Mouse (Mus musculus) C2C12 (cell line): ENCODE measurements around the gene Slc25a35. TPM values are rescaled to one million over a fixed set of nuclear protein-coding genes. Genes with fewer than 3 reads are reported as not detected.
A peak's percentile ranks its signal among the peaks of the same experiment; 100 is the strongest.
"Not testable (repeated sequence)": the region's sequence is repeated elsewhere in the genome, so short reads cannot be mapped to it uniquely, and the experiment has no call there.

Experiments
- H3K27me3 ChIP-seq: one replicate; pipeline ENCODE4 v1.6.1; 2011; ENCODE audit not compliant: control insufficient read depth, insufficient read depth, insufficient read length
- H3K36me3 ChIP-seq: one replicate; pipeline ENCODE4 v1.6.1; 2011; ENCODE audit not compliant: control insufficient read depth, insufficient read depth
- H3K4me3 ChIP-seq: one replicate; pipeline ENCODE4 v1.5.1; 2011; ENCODE audit warnings: mild to moderate bottlenecking, control low read depth; ENCODE audit not compliant: poor library complexity, insufficient read depth, severe bottlenecking
- H3K79me2 ChIP-seq: one replicate; pipeline ENCODE4 v1.6.1; 2011; ENCODE audit not compliant: control insufficient read depth, insufficient read depth
- H3K79me3 ChIP-seq: one replicate; pipeline ENCODE4 v1.6.1; 2011; ENCODE audit warnings: low read depth, control low read depth
- H3ac ChIP-seq: one replicate; pipeline ENCODE3; 2011; ENCODE audit warnings: low read depth; ENCODE audit not compliant: control insufficient read depth, insufficient read length
- CEBPB ChIP-seq: IDR thresholded peaks from one replicate; pipeline ENCODE4 v1.6.1; 2011; ENCODE audit warnings: low read depth, mild to moderate bottlenecking, control low read depth, moderate library complexity
- CTCF ChIP-seq: IDR thresholded peaks from one replicate; pipeline ENCODE4 v1.5.1; 2011; ENCODE audit not compliant: control insufficient read depth, insufficient read depth, insufficient read length
- FOSL1 ChIP-seq: IDR thresholded peaks from one replicate; pipeline ENCODE4 v1.8.0; 2011; ENCODE audit warnings: mild to moderate bottlenecking, low read length; ENCODE audit not compliant: poor library complexity, insufficient read depth, severe bottlenecking
- MAX ChIP-seq: IDR thresholded peaks from one replicate; pipeline ENCODE4 v1.6.1; 2011; ENCODE audit warnings: mild to moderate bottlenecking, control low read depth
- MYOD1 ChIP-seq: IDR thresholded peaks from one replicate; pipeline ENCODE4 v1.6.1; 2011; ENCODE audit warnings: low read depth; ENCODE audit not compliant: control insufficient read depth, insufficient read length
- MYOG ChIP-seq: IDR thresholded peaks from one replicate; pipeline ENCODE4 v1.6.1; 2011; ENCODE audit not compliant: control insufficient read depth, insufficient read length; ENCODE audit errors: extremely low read depth
- USF1 ChIP-seq: IDR thresholded peaks from one replicate; pipeline ENCODE4 v1.6.1; 2011; ENCODE audit warnings: low read depth, mild to moderate bottlenecking, control low read depth, moderate library complexity
- polyA plus RNA-seq: library from polyadenylated mRNA; unstranded; fragments of >200 nt; fragmentation: generic; extraction: Trizol; gene quantifications from one replicate; pipeline ENCODE4 v1.2.1, GENCODE M21; 2012; ENCODE audit warnings: missing spikeins

Gene Slc25a35
- polyA plus RNA-seq, 1 experiment: 0.88 TPM

DNA sequence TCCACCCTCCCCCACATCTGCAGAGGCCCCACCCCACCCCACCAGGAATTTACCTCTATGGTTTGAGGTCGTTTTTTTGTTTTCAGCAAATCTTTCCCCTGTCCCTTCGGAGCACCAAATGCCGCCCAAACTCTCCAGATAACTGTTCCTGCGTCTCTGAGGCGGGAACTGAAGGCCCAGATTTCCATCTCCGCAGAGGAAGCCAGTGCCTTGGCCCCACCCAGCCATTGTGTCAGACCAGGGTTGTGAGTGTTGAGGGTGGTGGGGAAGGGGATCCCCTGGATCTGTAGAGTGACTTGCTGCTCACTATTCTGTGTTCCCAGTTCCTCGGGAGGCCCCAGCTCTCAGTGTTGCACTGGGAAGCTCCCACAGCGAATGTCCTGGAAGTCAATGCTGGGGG lies 10.6 kb upstream of the Slc25a35 start, which contains the start of gene Arhgef15:
TSS of gene Arhgef15 (minus strand) at position 173 of the 400 bp plus-strand sequence.
- Histone ChIP-seq H3ac (no peak within 1 kb of the TSS), H3K79me3 (no peaks in the 10 kb centered on the region), H3K36me3 (no peaks in the 10 kb centered on the region), H3K4me3 (no peak within 1 kb of the TSS), H3K79me2 (no peaks in the 10 kb centered on the region), H3K27me3 (no peaks in the 10 kb centered on the region)
- no peak for TF ChIP-seq CEBPB
- no peak for TF ChIP-seq CTCF
- no peak for TF ChIP-seq USF1
- TF ChIP-seq MAX: no peak
- no peak for TF ChIP-seq MYOG
- TF ChIP-seq MYOD1: no peak
- no peak for TF ChIP-seq FOSL1

DNA sequence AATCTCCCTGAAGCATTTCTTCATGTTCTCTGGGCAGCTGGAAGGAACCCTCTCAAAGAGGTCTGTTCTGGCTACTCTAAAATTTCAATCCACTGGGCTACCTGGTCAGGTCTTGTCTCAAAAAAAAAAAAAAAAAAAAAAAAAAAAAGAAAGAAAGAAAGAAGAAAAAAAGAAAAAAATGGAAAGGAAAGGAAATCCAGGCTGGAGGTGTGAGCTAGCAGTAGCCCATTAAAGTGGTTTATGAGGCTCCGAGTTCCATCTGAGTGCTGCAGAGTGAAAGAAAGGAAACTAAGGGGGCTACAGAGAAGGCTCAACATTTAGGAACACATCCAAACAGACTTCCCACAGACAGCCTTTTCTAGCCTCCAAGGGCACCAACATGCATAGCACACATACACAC lies 10.0 kb upstream of the Slc25a35 start:
- H3ac ChIP-seq: no peak overlapping the region
- no peaks in the 10 kb centered on the region for H3K36me3 ChIP-seq
- TF ChIP-seq MAX (no peak), FOSL1 (no peak), CEBPB (no peak), MYOG (no peak), MYOD1 (no peak), CTCF (no peak), USF1 (no peak)
- no peaks in the 10 kb centered on the region for H3K79me3 ChIP-seq
- H3K79me2 ChIP-seq: no peaks in the 10 kb centered on the region
- H3K27me3 ChIP-seq: no peaks in the 10 kb centered on the region
- no peak overlapping the region for H3K4me3 ChIP-seq

DNA sequence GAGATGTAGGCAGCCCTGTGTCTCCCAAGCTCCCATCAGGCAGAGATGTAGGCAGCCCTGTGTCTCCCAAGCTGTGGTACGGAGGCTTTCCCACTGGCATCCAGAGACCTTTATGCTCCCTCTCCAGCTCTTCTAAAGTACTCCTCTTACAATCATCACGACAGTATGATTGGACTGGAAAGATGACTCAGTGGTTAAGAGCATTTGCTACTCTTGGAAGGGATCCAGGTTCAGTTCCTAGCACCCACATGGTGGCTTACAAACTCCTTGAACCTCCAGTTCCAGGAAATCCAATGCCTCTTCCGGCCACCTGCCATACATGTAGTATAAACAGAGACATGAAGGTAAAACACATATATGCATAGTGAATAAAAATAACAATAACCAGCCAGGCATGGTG lies 6.3 kb upstream of the Slc25a35 start:
- no peak for TF ChIP-seq USF1
- peak; percentile 58 for TF ChIP-seq MAX
- H3K27me3 ChIP-seq: no peaks in the 10 kb centered on the region

DNA sequence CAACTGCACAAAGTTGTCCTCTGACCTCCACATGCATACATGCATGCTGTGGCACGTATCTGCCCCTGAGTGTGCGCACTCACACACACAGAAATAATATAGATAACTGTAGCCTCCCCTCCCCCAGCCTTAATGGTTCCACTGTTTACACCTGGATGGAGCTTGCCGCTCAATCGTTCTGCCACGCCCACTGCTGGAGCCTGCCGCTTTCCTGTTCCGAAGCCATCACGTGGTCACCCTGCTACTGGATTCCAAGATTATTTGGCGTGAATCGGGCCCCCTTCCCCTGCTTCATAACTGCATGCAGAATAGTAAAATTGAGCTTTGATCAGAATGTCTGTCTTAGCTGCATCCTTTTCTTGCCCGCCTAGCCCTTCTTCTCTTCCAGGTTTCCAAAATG lies 5.8 kb upstream of the Slc25a35 start:
- not testable (repeated sequence) for H3K36me3 ChIP-seq, H3K27me3 ChIP-seq, H3K79me2 ChIP-seq

More for the DNA sequence above, 6.3 kb upstream of the Slc25a35 start:
- no peaks in the 10 kb centered on the region for H3K79me2 ChIP-seq
- no peak overlapping the region for H3ac ChIP-seq
- no peaks in the 10 kb centered on the region for H3K36me3 ChIP-seq
- H3K79me3 ChIP-seq: no peaks in the 10 kb centered on the region
- H3K4me3 ChIP-seq: no peak overlapping the region

DNA sequence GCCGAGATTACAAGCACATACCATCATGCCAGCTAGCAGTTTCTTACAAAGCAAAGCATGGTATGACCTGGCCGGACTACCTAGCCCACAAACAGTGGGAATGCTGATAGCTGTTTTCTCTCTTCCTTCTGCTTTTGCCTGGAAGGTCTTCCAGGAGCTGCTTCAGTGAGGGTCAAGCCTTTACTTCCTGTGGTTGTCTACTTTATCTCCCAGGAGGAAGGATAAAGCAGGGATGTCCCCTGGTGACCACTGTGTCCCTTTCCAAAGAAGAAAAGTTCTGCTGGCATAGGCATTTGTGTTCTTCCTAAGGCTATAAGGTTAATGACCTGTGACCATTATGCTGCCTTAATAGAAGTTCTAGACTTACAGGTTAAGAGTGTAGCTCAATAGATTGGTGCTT lies 4.5 kb upstream of the Slc25a35 start:
- TF ChIP-seq MYOD1: no peak
- Histone ChIP-seq H3K36me3 (no peaks in the 10 kb centered on the region), H3K27me3 (no peaks in the 10 kb centered on the region), H3K79me2 (no peaks in the 10 kb centered on the region), H3ac (no peak overlapping the region), H3K4me3 (no peak overlapping the region), H3K79me3 (no peaks in the 10 kb centered on the region)

More for the DNA sequence above, 5.8 kb upstream of the Slc25a35 start:
- H3K4me3 ChIP-seq, H3ac ChIP-seq, H3K79me3 ChIP-seq: not testable (repeated sequence)

DNA sequence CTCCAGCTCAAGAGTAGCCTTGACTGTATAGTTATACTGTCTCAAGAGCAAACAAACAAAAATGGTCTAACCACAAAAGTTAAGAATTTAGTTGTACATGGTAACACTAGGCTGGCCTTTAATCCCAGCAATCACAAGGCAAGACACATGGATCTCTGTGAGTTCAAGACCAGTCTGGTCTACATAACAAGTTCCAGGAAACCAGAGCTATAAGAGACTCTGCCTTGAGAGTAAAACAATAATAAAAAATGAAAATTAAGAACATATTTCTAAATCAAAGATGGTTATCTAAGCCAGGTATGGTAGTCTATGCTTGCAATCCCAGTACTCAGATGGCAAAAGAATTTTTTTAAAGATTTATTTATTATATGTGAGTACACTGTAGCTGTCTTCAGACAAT lies 2.9 kb upstream of the Slc25a35 start:
- Histone ChIP-seq H3K36me3 (no peaks in the 10 kb centered on the region), H3K79me3 (no peaks in the 10 kb centered on the region), H3K4me3 (no peak overlapping the region), H3K79me2 (no peaks in the 10 kb centered on the region), H3ac (no peak overlapping the region), H3K27me3 (no peaks in the 10 kb centered on the region)
- TF ChIP-seq MAX (no peak), USF1 (no peak), MYOD1 (no peak), FOSL1 (no peak), MYOG (no peak), CEBPB (no peak), CTCF (no peak)

DNA sequence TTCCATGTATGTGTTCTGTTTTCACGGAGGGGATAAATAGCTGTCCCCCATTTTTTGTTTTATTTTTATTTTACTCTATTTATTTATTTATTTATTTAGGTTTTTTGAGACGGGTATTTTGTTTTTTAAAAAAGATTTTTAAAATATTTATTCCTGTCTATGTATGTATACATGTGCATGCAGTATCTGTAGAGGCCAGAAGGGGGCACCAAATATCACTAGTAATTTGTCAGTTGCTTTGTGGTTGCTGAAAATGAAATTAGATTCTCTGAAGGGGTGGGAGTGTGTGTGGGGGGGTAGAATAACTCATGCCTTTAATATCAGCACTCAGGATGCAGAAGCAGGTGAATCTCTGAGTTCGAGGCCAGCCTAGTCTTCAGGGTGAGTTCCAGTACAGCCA lies 2.1 kb upstream of the Slc25a35 start:
- Histone ChIP-seq H3K79me2 (no peaks in the 10 kb centered on the region), H3ac (no peak overlapping the region)
- TF ChIP-seq FOSL1 (no peak), CEBPB (no peak), MYOG (no peak), MAX (peak; percentile 19), MYOD1 (no peak)

More for the DNA sequence above, 2.1 kb upstream of the Slc25a35 start:
- Histone ChIP-seq H3K79me3 (no peaks in the 10 kb centered on the region), H3K36me3 (no peaks in the 10 kb centered on the region), H3K4me3 (no peak overlapping the region), H3K27me3 (no peaks in the 10 kb centered on the region)
